Mouse (Mus musculus) small intestine, adult 2 months (tissue): ENCODE results near the gene Grrp1.

Experiments used
- CTCF ChIP-seq: fragments of 200-500 bp; IDR thresholded peaks from 2 replicates; pipeline ENCODE4 v1.5.1; 2012; ENCODE audit warnings: low read depth, mild to moderate bottlenecking, control low read depth, inconsistent platforms, low read length, moderate library complexity, mixed read lengths; ENCODE audit not compliant: insufficient replicate concordance, insufficient read length; ENCODE audit errors: extremely low read depth
- POLR2A ChIP-seq: fragments of 200-500 bp; IDR thresholded peaks from 2 replicates; pipeline ENCODE4 v1.6.1; 2012; ENCODE audit warnings: low read depth, mild to moderate bottlenecking, control low read depth, inconsistent platforms, low read length, moderate library complexity

- no peak for TF ChIP-seq POLR2A
- TF ChIP-seq CTCF = no peak
Observed at GRCm38 (mm10) chr4:134206488-134207053, 47.3 kb downstream of the Grrp1 start.
